Mouse (Mus musculus): ENCODE measurements around the gene Zfp740. TPM values are rescaled to one million over a fixed set of nuclear protein-coding genes. Genes with fewer than 3 reads are reported as not detected.

Zfp740 gene
- polyA plus RNA-seq, 1 experiment from 2014 or later = 111 TPM

GRCm38 (mm10) chr15:102177417-102177816 lies 25.6 kb upstream of the Zfp740 start:
- Histone ChIP-seq H3K27ac (no peak overlapping the region), H3K36me3 (no peaks in the 10 kb centered on the region), H3K9ac (no peak overlapping the region), H3K9me3 (replicated peaks) (no peaks in the 10 kb centered on the region), H3K4me1 (no peaks in the 10 kb centered on the region), H3K4me2 (replicated peaks) (no peak overlapping the region), H3K4me3 (no peak overlapping the region), H3K27me3 (no peaks in the 10 kb centered on the region)
- WGBS = 89% methylated on average over 8 of the region's 8 CpGs
- no peak for ATAC-seq (ENCODE audit: low FRiP score)

GRCm38 (mm10) chr15:102178279-102178678 lies 24.8 kb upstream of the Zfp740 start:
- H3K9ac ChIP-seq = no peak overlapping the region
- H3K4me1 ChIP-seq = no peaks in the 10 kb centered on the region
- 33% methylated on average over 3 of the region's 6 CpGs for WGBS
- no peaks in the 10 kb centered on the region for H3K36me3 ChIP-seq
- H3K27me3 ChIP-seq = no peaks in the 10 kb centered on the region
- no peaks in the 10 kb centered on the region for H3K9me3 ChIP-seq (replicated peaks)
- no peak overlapping the region for H3K4me2 ChIP-seq (replicated peaks)
- H3K27ac ChIP-seq = no peak overlapping the region
- no peak overlapping the region for H3K4me3 ChIP-seq
- ATAC-seq (ENCODE audit: low FRiP score) = no peak

GRCm38 (mm10) chr15:102179106-102179505 lies 23.9 kb upstream of the Zfp740 start:
- Histone ChIP-seq H3K4me3 (no peak overlapping the region), H3K36me3 (peaks cover 3% of the 10 kb centered on the region; the same call in 1 of the 2 replicates), H3K27ac (no peak overlapping the region), H3K9me3 (replicated peaks) (no peaks in the 10 kb centered on the region), H3K9ac (no peak overlapping the region), H3K4me1 (no peaks in the 10 kb centered on the region), H3K4me2 (replicated peaks) (no peak overlapping the region), H3K27me3 (no peaks in the 10 kb centered on the region)
- ATAC-seq (ENCODE audit: low FRiP score) = no peak
- 80% methylated on average over 9 of the region's 9 CpGs for WGBS

- no peak overlapping the region for H3K4me3 ChIP-seq
- no peaks in the 10 kb centered on the region for H3K4me1 ChIP-seq
- peaks cover 3% of the 10 kb centered on the region; the same call in 1 of the 2 replicates for H3K36me3 ChIP-seq
- no peak overlapping the region for H3K27ac ChIP-seq
- no peak overlapping the region for H3K4me2 ChIP-seq (replicated peaks)
- no peaks in the 10 kb centered on the region for H3K9me3 ChIP-seq (replicated peaks)
- WGBS = 90% methylated on average over 14 of the region's 14 CpGs
- ATAC-seq (ENCODE audit: low FRiP score) = no peak
- no peaks in the 10 kb centered on the region for H3K27me3 ChIP-seq
- no peak overlapping the region for H3K9ac ChIP-seq
Measured at GRCm38 (mm10) chr15:102179924-102180323, 23.1 kb upstream of the Zfp740 start.

- 81% methylated on average over 3 of the region's 3 CpGs for WGBS
- Histone ChIP-seq H3K27me3 (no peaks in the 10 kb centered on the region), H3K27ac (no peak overlapping the region), H3K4me1 (no peaks in the 10 kb centered on the region), H3K4me2 (replicated peaks) (no peak overlapping the region), H3K9me3 (replicated peaks) (no peaks in the 10 kb centered on the region), H3K36me3 (peaks cover 16% of the 10 kb centered on the region), H3K4me3 (no peak overlapping the region), H3K9ac (no peak overlapping the region)
- ATAC-seq (ENCODE audit: low FRiP score) = no peak
Measured at GRCm38 (mm10) chr15:102183076-102183475, 20.0 kb upstream of the Zfp740 start.

GRCm38 (mm10) chr15:102186239-102186638 lies 16.8 kb upstream of the Zfp740 start:
- no peak for ATAC-seq (ENCODE audit: low FRiP score)
- no peak overlapping the region for H3K4me3 ChIP-seq
- H3K9ac ChIP-seq = no peak overlapping the region
- no peaks in the 10 kb centered on the region for H3K9me3 ChIP-seq (replicated peaks)
- H3K27me3 ChIP-seq = no peaks in the 10 kb centered on the region
- H3K36me3 ChIP-seq = peaks cover 19% of the 10 kb centered on the region
- no peak overlapping the region for H3K4me2 ChIP-seq (replicated peaks)
- H3K4me1 ChIP-seq = no peaks in the 10 kb centered on the region
- 79% methylated on average over 11 of the region's 11 CpGs for WGBS
- H3K27ac ChIP-seq = no peak overlapping the region

- 86% methylated on average over 10 of the region's 10 CpGs for WGBS
- no peaks in the 10 kb centered on the region for H3K4me1 ChIP-seq
- peaks cover 19% of the 10 kb centered on the region for H3K36me3 ChIP-seq
- no peak for ATAC-seq (ENCODE audit: low FRiP score)
- no peaks in the 10 kb centered on the region for H3K9me3 ChIP-seq (replicated peaks)
- H3K4me3 ChIP-seq = no peak overlapping the region
- no peak overlapping the region for H3K27ac ChIP-seq
- no peak overlapping the region for H3K4me2 ChIP-seq (replicated peaks)
- no peaks in the 10 kb centered on the region for H3K27me3 ChIP-seq
- H3K9ac ChIP-seq = no peak overlapping the region
Measured at GRCm38 (mm10) chr15:102188096-102188495, 15.0 kb upstream of the Zfp740 start.

- H3K4me2 ChIP-seq (replicated peaks) = no peak overlapping the region
- WGBS = 66% methylated on average over 6 of the region's 6 CpGs
- H3K9ac ChIP-seq = no peak overlapping the region
- H3K27ac ChIP-seq = no peak overlapping the region
- no peak overlapping the region for H3K4me3 ChIP-seq
- no peaks in the 10 kb centered on the region for H3K9me3 ChIP-seq (replicated peaks)
- H3K27me3 ChIP-seq = no peaks in the 10 kb centered on the region
- no peak for ATAC-seq (ENCODE audit: low FRiP score)
- H3K36me3 ChIP-seq = peaks cover 16% of the 10 kb centered on the region
- no peaks in the 10 kb centered on the region for H3K4me1 ChIP-seq
Measured at GRCm38 (mm10) chr15:102188883-102189282, 14.2 kb upstream of the Zfp740 start.

- Histone ChIP-seq H3K4me3 (no peak overlapping the region), H3K27ac (no peak overlapping the region), H3K4me2 (replicated peaks) (no peak overlapping the region), H3K9ac (no peak overlapping the region), H3K9me3 (replicated peaks) (no peaks in the 10 kb centered on the region), H3K4me1 (no peaks in the 10 kb centered on the region), H3K36me3 (0 out of 2 replicates have a peak, but pooled peaks cover 7% of the 10 kb centered on the region), H3K27me3 (no peaks in the 10 kb centered on the region)
- no peak for ATAC-seq (ENCODE audit: low FRiP score)
- WGBS = 69% methylated on average over 7 of the region's 7 CpGs
Measured at GRCm38 (mm10) chr15:102191699-102192098, 11.3 kb upstream of the Zfp740 start.

- 83% methylated on average over 7 of the region's 7 CpGs for WGBS
- Histone ChIP-seq H3K27me3 (no peaks in the 10 kb centered on the region), H3K9ac (no peak overlapping the region), H3K4me1 (no peaks in the 10 kb centered on the region), H3K9me3 (replicated peaks) (no peaks in the 10 kb centered on the region), H3K36me3 (0 out of 2 replicates have a peak, but pooled peaks cover 7% of the 10 kb centered on the region), H3K27ac (no peak overlapping the region), H3K4me2 (replicated peaks) (no peak overlapping the region), H3K4me3 (no peak overlapping the region)
- no peak for ATAC-seq (ENCODE audit: low FRiP score)
Measured at GRCm38 (mm10) chr15:102192271-102192812, 10.7 kb upstream of the Zfp740 start.

- Histone ChIP-seq H3K36me3 (0 out of 2 replicates have a peak, but pooled peaks cover 5% of the 10 kb centered on the region), H3K27ac (no peak overlapping the region), H3K4me1 (no peaks in the 10 kb centered on the region), H3K9me3 (replicated peaks) (no peaks in the 10 kb centered on the region), H3K9ac (no peak overlapping the region), H3K4me3 (no peak overlapping the region), H3K27me3 (no peaks in the 10 kb centered on the region), H3K4me2 (replicated peaks) (no peak overlapping the region)
- 65% methylated on average over 5 of the region's 5 CpGs for WGBS
- no peak for ATAC-seq (ENCODE audit: low FRiP score)
Measured at GRCm38 (mm10) chr15:102192820-102193386, 10.1 kb upstream of the Zfp740 start.

GRCm38 (mm10) chr15:102193652-102194051 lies 9.4 kb upstream of the Zfp740 start:
- 90% methylated on average over 4 of the region's 4 CpGs for WGBS
- ATAC-seq (ENCODE audit: low FRiP score) = no peak
- no peak overlapping the region for H3K4me2 ChIP-seq (replicated peaks)
- no peak overlapping the region for H3K9ac ChIP-seq
- no peaks in the 10 kb centered on the region for H3K4me1 ChIP-seq
- no peak overlapping the region for H3K4me3 ChIP-seq
- H3K27ac ChIP-seq = no peak overlapping the region
- no peaks in the 10 kb centered on the region for H3K27me3 ChIP-seq
- no peaks in the 10 kb centered on the region for H3K36me3 ChIP-seq
- no peaks in the 10 kb centered on the region for H3K9me3 ChIP-seq (replicated peaks)

GRCm38 (mm10) chr15:102194439-102194838 lies 8.6 kb upstream of the Zfp740 start:
- Histone ChIP-seq H3K4me2 (replicated peaks) (no peak overlapping the region), H3K4me3 (no peak overlapping the region), H3K36me3 (no peaks in the 10 kb centered on the region), H3K9ac (no peak overlapping the region), H3K27me3 (no peaks in the 10 kb centered on the region), H3K9me3 (replicated peaks) (no peaks in the 10 kb centered on the region), H3K4me1 (no peaks in the 10 kb centered on the region), H3K27ac (no peak overlapping the region)
- ATAC-seq (ENCODE audit: low FRiP score) = no peak
- 88% methylated on average over 4 of the region's 4 CpGs for WGBS
